Comparison of ENCODE assay signal across 9 mouse cellular contexts in the genomic region with DNA sequence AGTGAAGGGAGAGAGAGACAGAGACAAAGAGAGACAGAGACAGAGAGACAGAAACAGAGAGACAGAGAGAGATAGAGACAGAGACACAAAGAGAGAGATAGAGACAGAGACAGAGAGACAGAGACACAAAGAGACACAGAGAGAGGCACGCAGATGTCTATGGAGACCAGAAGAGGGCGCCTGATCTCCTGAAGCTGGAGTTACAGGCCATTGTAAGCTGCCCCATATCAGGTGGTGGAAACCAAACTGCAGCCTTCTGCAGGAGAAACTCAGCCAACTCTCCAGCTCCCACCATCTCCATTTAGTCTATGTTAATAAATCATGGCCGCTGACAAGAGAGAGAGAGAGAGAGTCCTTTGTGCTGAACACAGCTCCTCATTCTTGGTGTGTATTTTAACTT.
DNase-seq lines count a peak whose midpoint lies in the region; ATAC-seq and TF ChIP-seq lines count a peak whose summit lies in the region.
"Had no signal": no experiment of that assay in that cellular context is flagged by ENCODE, and none has a peak within 500 bp of the region (broad histone marks: within the 10 kb centered on the region; RNA-seq: fewer than 3 reads in every experiment).

No protein-coding gene starts in this region.

- H3K4me2 ChIP-seq in liver, embryonic 13.5 days: no peak overlapping the region
- no peak overlapping the region for H3K4me2 ChIP-seq in stomach, postnatal 0 days (replicated peaks; ENCODE audit: low read depth)
- H3K4me2 ChIP-seq: limb, embryonic 12.5 days had no signal

- WGBS in kidney, adult 2 months: 45% methylated on average over 3 of the region's 3 CpGs
- WGBS in bone marrow, adult 2 months: 27% methylated on average over 3 of the region's 3 CpGs
- whole genome bisulfite sequencing in liver, embryonic 13.5 days (ENCODE audit: insufficient replicate concordance): 24% methylated on average over 3 of the region's 3 CpGs
- 38% methylated on average over 3 of the region's 3 CpGs for WGBS in stomach, postnatal 0 days

- peak; percentile 15 for DNase-seq in kidney, adult 2 months
- DNase-seq in kidney, adult 18-20 months: no peak
- peak; percentile 41 for DNase-seq in liver, embryonic 13.5 days
- DNase-seq in stomach, postnatal 0 days (ENCODE audit: low spot score): peak; percentile 26
- no peak for DNase-seq in c-Kit-positive CD71-positive TER-119-positive erythroid progenitor cells, embryonic 14.5 days (ENCODE audit: low spot score)
- DNase-seq in ovary, postnatal 36 days (ENCODE audit: low spot score): no peak

- ATAC-seq in liver, embryonic 13.5 days (ENCODE audit: low read depth): 0 out of 2 replicates have a peak, but pooled peaks have one; percentile 34
- no peak for ATAC-seq in stomach, postnatal 0 days (ENCODE audit: low FRiP score, low TSS enrichment)

- no peak overlapping the region for H3K4me3 ChIP-seq in kidney, adult 2 months (ENCODE audit: insufficient read depth, low read depth, low read length)
- H3K4me3 ChIP-seq in E14TG2a.4 (replicated peaks; ENCODE audit: low read length): no peak overlapping the region
- no peak overlapping the region for H3K4me3 ChIP-seq in bone marrow, adult 2 months (replicated peaks; ENCODE audit: control insufficient read depth, low read depth, low read length)
- H3K4me3 ChIP-seq in liver, embryonic 13.5 days (replicated peaks): no peak overlapping the region
- no peak overlapping the region for H3K4me3 ChIP-seq in stomach, postnatal 0 days (ENCODE audit: low read depth, low read length)
- H3K4me3 ChIP-seq: limb, embryonic 12.5 days had no signal

- H3K4me1 ChIP-seq in kidney, adult 2 months (ENCODE audit: control insufficient read depth, insufficient read depth, low read length): no peaks in the 10 kb centered on the region
- peaks cover 10% of the 10 kb centered on the region for H3K4me1 ChIP-seq in E14TG2a.4 (replicated peaks; ENCODE audit: low read depth, low read length)
- peaks cover 1% of the 10 kb centered on the region for H3K4me1 ChIP-seq in bone marrow, adult 2 months (ENCODE audit: control insufficient read depth, insufficient read depth, low read length)
- peaks cover 75% of the 10 kb centered on the region for H3K4me1 ChIP-seq in liver, embryonic 13.5 days (replicated peaks)
- H3K4me1 ChIP-seq in stomach, postnatal 0 days (replicated peaks; ENCODE audit: control insufficient read depth, insufficient read depth): no peaks in the 10 kb centered on the region
- H3K4me1 ChIP-seq: limb, embryonic 12.5 days had no signal

- H3K27ac ChIP-seq in kidney, adult 2 months (ENCODE audit: insufficient read depth, low read depth, low read length): no peak overlapping the region
- H3K27ac ChIP-seq in bone marrow, adult 2 months (ENCODE audit: control insufficient read depth, insufficient read depth, low read depth, low read length, poor library complexity): no peak overlapping the region
- no peak overlapping the region for H3K27ac ChIP-seq in liver, embryonic 13.5 days
- no peak overlapping the region for H3K27ac ChIP-seq in stomach, postnatal 0 days (replicated peaks)
- H3K27ac ChIP-seq: limb, embryonic 12.5 days had no signal

- TF ChIP-seq POLR2A in kidney, adult 2 months (IDR thresholded peaks at IDR 0.05; ENCODE audit: low read depth, low read length): no peak
- no peak for TF ChIP-seq POLR2A in bone marrow, adult 2 months (IDR thresholded peaks at IDR 0.05; ENCODE audit: borderline replicate concordance, control insufficient read depth, low read depth, low read length)

- no peak for TF ChIP-seq EP300 in stomach, postnatal 0 days (optimal IDR thresholded peaks at IDR 0.05)

- H3K9me3 ChIP-seq in E14TG2a.4 (ENCODE audit: low read length): no peaks in the 10 kb centered on the region
- no peaks in the 10 kb centered on the region for H3K9me3 ChIP-seq in liver, embryonic 13.5 days (replicated peaks)
- H3K9me3 ChIP-seq in stomach, postnatal 0 days (ENCODE audit: control insufficient read depth, low read length): no peaks in the 10 kb centered on the region
- H3K9me3 ChIP-seq: limb, embryonic 12.5 days had no signal

- no peak overlapping the region for H3K9ac ChIP-seq in liver, embryonic 13.5 days
- H3K9ac ChIP-seq in stomach, postnatal 0 days (ENCODE audit: low read length): no peak overlapping the region
- H3K9ac ChIP-seq: limb, embryonic 12.5 days had no signal

- H3K36me3 ChIP-seq in kidney, adult 2 months (ENCODE audit: control insufficient read depth, insufficient read depth, low read length): no peaks in the 10 kb centered on the region
- H3K36me3 ChIP-seq in E14TG2a.4 (ENCODE audit: insufficient read depth, low read length): no peaks in the 10 kb centered on the region
- no peaks in the 10 kb centered on the region for H3K36me3 ChIP-seq in liver, embryonic 13.5 days
- no peaks in the 10 kb centered on the region for H3K36me3 ChIP-seq in stomach, postnatal 0 days (ENCODE audit: control insufficient read depth, insufficient read depth, low read length)
- H3K36me3 ChIP-seq: limb, embryonic 12.5 days had no signal

- peak; percentile 66 for TF ChIP-seq CTCF in kidney, adult 2 months (conservative IDR thresholded peaks at IDR 0.05; ENCODE audit: insufficient read depth, insufficient read length, low read depth, low read length)
- peak; percentile 34 for TF ChIP-seq CTCF in E14TG2a.4 (conservative IDR thresholded peaks at IDR 0.05; ENCODE audit: low read length)
- TF ChIP-seq CTCF in bone marrow, adult 2 months (IDR thresholded peaks at IDR 0.05; ENCODE audit: control insufficient read depth, insufficient read depth, low read length): peak; percentile 70
- peak; percentile 71 for TF ChIP-seq CTCF in stomach, postnatal 0 days (IDR thresholded peaks at IDR 0.05; ENCODE audit: low read depth)

- H3K27me3 ChIP-seq in kidney, adult 2 months (replicated peaks; ENCODE audit: control insufficient read depth, insufficient read depth, low read length): no peaks in the 10 kb centered on the region
- H3K27me3 ChIP-seq in E14TG2a.4 (ENCODE audit: insufficient read depth, low read length): 0 out of 2 replicates have a peak, but pooled peaks cover 6% of the 10 kb centered on the region
- no peaks in the 10 kb centered on the region for H3K27me3 ChIP-seq in liver, embryonic 13.5 days
- no peaks in the 10 kb centered on the region for H3K27me3 ChIP-seq in stomach, postnatal 0 days (ENCODE audit: control insufficient read depth, insufficient read depth, low read length)
- H3K27me3 ChIP-seq: limb, embryonic 12.5 days had no signal

Comparison
In these comparisons a context has a peak if more than half of its experiments do, and no peak if none do; other contexts are left out.
1. DNase-seq: peak in kidney, adult 2 months (single experiment), liver, embryonic 13.5 days (single experiment) and stomach, postnatal 0 days (single experiment); none in kidney, adult 18-20 months (single experiment), c-Kit-positive CD71-positive TER-119-positive erythroid progenitor cells, embryonic 14.5 days (single experiment) and ovary, postnatal 36 days (single experiment).
2. Peak in every context shown above with its lines, with median percentiles within 50 percentile points of each other: CTCF ChIP-seq.